Mouse (Mus musculus): ENCODE results near the gene Map7d2.

DNA sequence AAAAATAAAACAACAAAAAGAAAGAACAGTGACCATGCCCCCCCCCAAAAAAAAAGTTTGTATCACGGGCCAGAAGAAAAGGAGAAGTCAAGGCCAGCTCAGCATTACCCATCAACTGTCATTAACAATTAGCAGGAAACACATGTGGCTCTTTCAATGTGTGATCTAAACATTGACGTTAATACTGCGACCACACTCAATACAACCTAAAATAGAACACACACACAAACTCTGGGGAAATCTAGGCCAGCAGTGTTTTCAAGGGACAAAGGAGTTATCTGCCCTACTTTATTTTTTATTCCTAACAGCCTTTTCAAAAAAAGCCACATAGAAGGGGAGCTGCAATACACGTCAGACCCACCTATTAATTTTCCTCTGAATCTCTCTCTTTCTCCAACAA, 94.7 kb downstream of the Map7d2 start:
- no peak for TF ChIP-seq CHD2 (IDR thresholded peaks at IDR 0.05; ENCODE audit: low read length)
- no peak for TF ChIP-seq CTCF (IDR thresholded peaks at IDR 0.05 in 2 of 3, conservative IDR thresholded peaks at IDR 0.05 in 1 of 3; ENCODE audit: control insufficient read depth in 1 of 3, insufficient read depth in 1 of 3, low read depth in 2 of 3, low read length in 3 of 3, poor library complexity in 1 of 3, severe bottlenecking in 1 of 3)
- no peak for TF ChIP-seq RAD21 (IDR thresholded peaks at IDR 0.05; ENCODE audit: low read depth, low read length)
- TF ChIP-seq POLR2AphosphoS2 (IDR thresholded peaks at IDR 0.05; ENCODE audit: low read length), result peak; percentile 70; the same call in 1 of the 2 replicates
- TF ChIP-seq MAFK (IDR thresholded peaks at IDR 0.05; ENCODE audit: borderline replicate concordance, low read depth, low read length), result no peak; the same call in 1 of the 2 replicates
- TF ChIP-seq ZNF384 (IDR thresholded peaks at IDR 0.05; ENCODE audit: low read depth, low read length), result peak; percentile 89
- no peak for TF ChIP-seq POLR2A (IDR thresholded peaks at IDR 0.05; ENCODE audit: control insufficient read depth in 1 of 2, insufficient read depth in 1 of 2, low read depth in 1 of 2, low read length in 2 of 2, poor library complexity in 1 of 2)
- no peak for TF ChIP-seq USF2 (IDR thresholded peaks at IDR 0.05; ENCODE audit: borderline replicate concordance in 1 of 2, insufficient read depth in 1 of 2, low read depth in 1 of 2, low read length in 2 of 2)
- peak; percentile 91 for TF ChIP-seq TAL1 (IDR thresholded peaks at IDR 0.05; ENCODE audit: low read length)
- TF ChIP-seq NELFE (IDR thresholded peaks at IDR 0.05; ENCODE audit: low read depth, low read length), result peak; percentile 57
- TF ChIP-seq EP300 (IDR thresholded peaks at IDR 0.05; ENCODE audit: low read depth in 1 of 2, low read length in 2 of 2), result peak; percentile 96 to 98
- TF ChIP-seq MAX (IDR thresholded peaks at IDR 0.05; ENCODE audit: low read length), result peak; percentile 87
- no peak; the same call in 1 of the 2 replicates for TF ChIP-seq USF1 (IDR thresholded peaks at IDR 0.05; ENCODE audit: low read depth, low read length)

Data from MEL (cell line).